Mouse (Mus musculus) c-Kit-positive CD71-negative TER-119-negative erythroid progenitor cells, embryonic 14.5 days (primary cell): Measurements from ENCODE around the gene Ssxb8.
"Not testable (repeated sequence)": the region's sequence is repeated elsewhere in the genome, so short reads cannot be mapped to it uniquely, and the experiment has no call there.

Experiments
- DNase-seq: peaks from one replicate; pipeline ENCODE4 v3.0.0-alpha.2; 2013; ENCODE audit warnings: low read depth

Ssxb8 gene

DNA sequence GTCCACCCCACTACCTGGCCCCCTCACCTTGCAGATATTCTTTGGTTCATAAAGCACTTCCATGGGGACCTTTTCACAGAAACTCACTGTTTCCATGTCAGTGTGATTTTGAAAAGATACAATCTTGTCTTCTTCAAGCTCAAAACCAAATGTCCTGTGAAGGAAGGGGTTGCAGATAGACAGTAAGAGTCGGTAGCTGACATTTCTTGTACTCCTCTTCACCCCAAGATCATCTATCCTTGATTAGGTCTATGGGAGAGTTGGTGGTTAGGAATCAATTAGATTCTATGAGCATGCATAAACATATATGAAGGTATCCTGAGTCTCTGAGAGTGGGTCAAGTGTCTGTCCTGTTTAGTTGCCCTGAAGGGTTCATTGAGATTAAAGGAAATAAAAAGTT, at the start of gene Ssxb8:
TSS of gene Ssxb8 (minus strand) at position 101 of the 400 bp plus-strand sequence.
- DNase-seq, result not testable (repeated sequence)

DNA sequence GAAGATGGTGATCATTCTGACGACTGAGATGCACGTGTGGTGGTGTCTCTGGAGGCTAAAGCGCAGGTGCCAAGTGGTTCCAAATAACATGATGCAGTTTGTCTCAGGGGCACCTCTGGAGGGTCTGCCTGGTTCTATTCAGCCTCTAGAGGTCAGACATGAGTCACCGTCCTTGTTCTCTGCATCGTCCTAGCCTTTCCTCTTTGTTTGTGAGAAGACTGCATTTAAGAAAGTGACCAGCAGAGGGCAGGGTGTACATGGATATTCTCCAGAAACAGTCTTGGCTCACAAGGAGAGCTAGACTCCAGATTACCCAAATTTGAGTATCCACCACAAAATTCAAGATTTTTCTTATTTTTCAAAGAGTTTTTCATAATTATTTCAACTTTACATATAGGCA, 42.3 kb upstream of the Ssxb8 start:
- DNase-seq, result peak; percentile 8

GRCm38 (mm10) chrX:8663085-8663484, 27.6 kb downstream of the Ssxb8 start:
- DNase-seq, result no peak
